Mouse (Mus musculus) monocyte, adult 2 months (primary cell): ENCODE results near the gene Gm16430.
"Not testable (repeated sequence)": the region's sequence is repeated elsewhere in the genome, so short reads cannot be mapped to it uniquely, and the experiment has no call there.

Experiments
- DNase-seq, 2 experiments: peaks; one replicate each; pipeline ENCODE4 v3.0.0; 2022; ENCODE audit warnings: low spot score in 2 of 2, low read depth in 1 of 2

Gm16430 gene

DNA sequence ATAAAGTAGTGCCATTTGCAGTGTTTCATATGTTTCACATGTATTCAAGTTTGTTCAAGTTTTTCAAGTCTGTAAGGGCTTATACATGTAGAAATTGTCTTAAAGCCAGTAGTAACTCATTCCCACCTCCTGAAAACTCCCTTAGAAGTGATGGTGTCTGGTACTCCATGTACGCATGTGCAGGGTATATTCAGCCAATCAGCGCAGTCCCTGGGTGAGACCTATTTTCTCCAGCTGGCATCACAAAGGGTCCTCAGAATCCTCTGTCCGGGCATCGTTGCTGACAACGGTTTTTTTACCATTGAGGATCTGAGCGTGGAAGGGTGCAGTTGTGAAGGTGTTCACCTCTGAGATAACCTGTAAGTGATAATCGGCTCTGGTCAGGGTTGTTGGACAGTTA, at the start of gene Gm16430:
Gm16430 (plus strand) TSS at position 301 of the 400 bp plus-strand sequence.
- not testable (repeated sequence) for DNase-seq
